Mouse (Mus musculus) liver, postnatal 0 days (tissue): ENCODE measurements around the gene Fam117a. TPM values are rescaled to one million over a fixed set of nuclear protein-coding genes. Genes with fewer than 3 reads are reported as not detected.

Source experiments
- ATAC-seq: fragments of 200-750 bp; cut with Nextera tagmentation; 2 replicates; pipeline ENCODE4 v1.8.0; 2017; ENCODE audit warnings: mild to moderate bottlenecking, moderate library complexity
- DNase-seq: peaks from one replicate; pipeline ENCODE4 v3.0.0-alpha.2; 2016
- H3K27ac ChIP-seq: fragments of 300-500 bp; sonication (generic); 2 replicates; pipeline ENCODE4 v1.5.1; 2014; ENCODE audit warnings: antibody characterized with exemption, moderate library complexity, mild to moderate bottlenecking, low read depth
- H3K27me3 ChIP-seq: fragments of 300-500 bp; sonication (generic); 2 replicates; pipeline ENCODE4 v1.6.1; 2014; ENCODE audit warnings: low read length, control low read depth, mixed read lengths; ENCODE audit not compliant: insufficient read depth
- H3K36me3 ChIP-seq: fragments of 300-500 bp; sonication (generic); replicated peaks from 2 replicates; pipeline ENCODE4 v1.6.1; 2014; ENCODE audit warnings: mild to moderate bottlenecking, control low read depth, low read length, moderate library complexity, mixed read lengths; ENCODE audit not compliant: insufficient read depth
- H3K4me1 ChIP-seq: fragments of 300-500 bp; sonication (generic); 2 replicates; pipeline ENCODE4 v1.6.1; 2014; ENCODE audit warnings: antibody characterized with exemption, mild to moderate bottlenecking, control low read depth; ENCODE audit not compliant: insufficient read depth
- H3K4me2 ChIP-seq: fragments of 300-500 bp; sonication (generic); 2 replicates; pipeline ENCODE4 v1.6.1; 2014; ENCODE audit warnings: low read depth, mild to moderate bottlenecking, low read length, moderate library complexity, mixed read lengths
- H3K4me3 ChIP-seq: fragments of 300-500 bp; sonication (generic); 2 replicates; pipeline ENCODE4 v1.5.1; 2014; ENCODE audit warnings: low read depth, low read length
- H3K9ac ChIP-seq: fragments of 300-500 bp; sonication (generic); replicated peaks from 2 replicates; pipeline ENCODE4 v1.6.1; 2014; ENCODE audit warnings: mild to moderate bottlenecking, moderate library complexity
- H3K9me3 ChIP-seq: fragments of 300-500 bp; sonication (generic); 2 replicates; pipeline ENCODE4 v1.6.1; 2016; ENCODE audit warnings: mild to moderate bottlenecking, control low read depth, low read length, mixed read lengths
- CTCF ChIP-seq: sonication (generic); IDR thresholded peaks from 2 replicates; pipeline ENCODE4 v1.5.1; 2016; ENCODE audit warnings: antibody characterized with exemption, low read depth
- EP300 ChIP-seq: IDR thresholded peaks from 2 replicates; pipeline ENCODE4 v1.6.1; 2016; ENCODE audit warnings: antibody characterized with exemption, low read depth, mild to moderate bottlenecking
- WGBS: fragments of 180-500 bp; shearing (Covaris S2); extraction: QIAGEN DNeasy Blood & Tissue Kit; methylation state at CpG from one replicate; pipeline ENCODE4 v1.1.7; 2014; ENCODE audit not compliant: insufficient replicate concordance; 5-methylcytosine and 5-hydroxymethylcytosine counted together
- polyA plus RNA-seq: library from polyadenylated mRNA; unstranded; fragments of >200 nt; fragmentation: Nextera tagmentation; extraction: Ambion mirVana; gene quantifications from 2 replicates; pipeline ENCODE4 v1.2.1, GENCODE M21; 2015

Gene Fam117a
- polyA plus RNA-seq, 1 experiment from 2014 or later: 60.1 TPM

DNA sequence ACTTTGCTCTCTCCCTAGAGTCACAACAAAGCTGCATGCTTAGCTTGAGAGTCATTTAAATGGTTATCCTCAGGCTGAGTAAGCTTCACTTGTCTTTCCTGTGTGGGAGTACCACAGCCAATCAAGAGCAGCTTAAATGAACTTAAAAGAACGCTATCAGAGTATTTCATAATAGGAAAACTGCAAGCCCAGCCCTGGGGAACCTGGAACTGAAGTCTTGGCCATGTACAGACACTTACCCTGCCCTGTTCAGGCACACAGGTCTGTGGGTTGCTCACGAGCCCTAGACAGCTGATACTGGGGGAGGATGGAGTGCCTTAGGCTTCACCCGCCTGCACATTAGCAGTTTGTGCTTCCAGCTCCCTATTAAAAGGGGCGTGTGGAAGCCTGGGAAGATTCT lies 6.4 kb downstream of the Fam117a start:
- Histone ChIP-seq H3K4me1 (peaks cover 44% of the 10 kb centered on the region), H3K27me3 (no peaks in the 10 kb centered on the region), H3K4me3 (peak overlapping the region; percentile 89), H3K4me2 (peak overlapping the region; percentile 74), H3K27ac (peak overlapping the region; percentile 16; the same call in 1 of the 2 replicates), H3K9ac (peak overlapping the region; percentile 84), H3K36me3 (peaks cover 61% of the 10 kb centered on the region), H3K9me3 (no peaks in the 10 kb centered on the region)
- DNase-seq (no peak), ATAC-seq (no peak)
- 60% methylated on average over 4 of the region's 4 CpGs for WGBS
- no peak for TF ChIP-seq EP300
- no peak for TF ChIP-seq CTCF

- no peak overlapping the region for H3K27ac ChIP-seq
These were observed 7.4 kb downstream of the Fam117a start for GRCm38 (mm10) chr11:95344181-95344580.

DNA sequence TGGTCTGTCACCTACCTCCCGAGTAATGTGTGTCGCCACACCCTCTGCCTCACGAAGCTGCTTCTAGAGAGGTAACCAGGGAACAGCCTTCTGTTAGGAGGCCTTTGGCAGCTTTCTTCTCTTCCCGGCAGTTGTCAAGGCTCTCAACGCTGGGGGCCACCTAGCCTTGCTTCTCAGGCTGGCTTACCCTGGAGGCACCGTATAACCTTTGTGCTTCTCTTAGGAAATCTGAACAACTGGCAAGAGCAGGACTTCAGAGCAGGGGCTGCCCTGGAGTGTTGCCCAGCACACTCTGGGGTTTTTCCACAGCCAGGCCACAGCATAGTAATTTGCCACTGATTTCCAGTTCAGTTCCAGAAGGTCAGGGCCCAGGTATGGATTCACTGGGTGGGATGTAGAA lies 13.5 kb downstream of the Fam117a start:
- DNase-seq: no peak
- Histone ChIP-seq H3K4me3 (no peak overlapping the region), H3K27me3 (no peaks in the 10 kb centered on the region), H3K27ac (peak overlapping the region; percentile 64), H3K9ac (no peak overlapping the region), H3K9me3 (no peaks in the 10 kb centered on the region), H3K36me3 (peaks cover 70% of the 10 kb centered on the region), H3K4me2 (no peak overlapping the region), H3K4me1 (peaks cover 39% of the 10 kb centered on the region)
- ATAC-seq: peak; percentile 26; the same call in 1 of the 2 replicates
- TF ChIP-seq CTCF (no peak), EP300 (no peak)
- WGBS: 77% methylated on average over 6 of the region's 6 CpGs

More at GRCm38 (mm10) chr11:95344181-95344580, 7.4 kb downstream of the Fam117a start:
- TF ChIP-seq EP300 (no peak), CTCF (no peak)
- DNase-seq (no peak), ATAC-seq (no peak)
- Histone ChIP-seq H3K27me3 (no peaks in the 10 kb centered on the region), H3K4me1 (peaks cover 38% of the 10 kb centered on the region), H3K9me3 (no peaks in the 10 kb centered on the region), H3K4me2 (peak overlapping the region; percentile 74; the same call in 1 of the 2 replicates), H3K4me3 (peak overlapping the region; percentile 89; the same call in 1 of the 2 replicates), H3K36me3 (peaks cover 69% of the 10 kb centered on the region), H3K9ac (0 out of 2 replicates have a peak overlapping the region, but pooled peaks have one; percentile 26)
- WGBS: 76% methylated on average over 2 of the region's 2 CpGs

DNA sequence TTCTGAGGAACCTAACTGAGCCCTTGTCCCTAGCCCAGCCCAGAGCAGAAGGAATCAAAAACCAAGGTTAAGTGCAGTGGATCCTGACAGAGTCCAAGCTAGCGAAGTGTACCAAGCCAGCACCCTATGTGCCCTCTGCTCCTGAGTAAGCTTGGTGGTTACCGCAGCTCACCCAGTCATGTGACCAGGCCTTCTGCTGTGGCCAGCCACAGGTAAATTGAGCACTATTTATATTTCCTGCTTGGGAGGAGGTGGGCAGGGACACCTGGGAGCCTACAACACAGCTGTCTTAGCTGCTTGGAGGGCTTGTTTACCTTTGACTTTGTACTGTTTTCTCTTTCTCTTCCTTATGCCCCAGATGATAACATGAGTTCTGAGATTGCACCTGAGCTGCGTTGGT lies 14.1 kb downstream of the Fam117a start:
- Histone ChIP-seq H3K27ac (peak overlapping the region; percentile 64), H3K9me3 (no peaks in the 10 kb centered on the region), H3K27me3 (no peaks in the 10 kb centered on the region), H3K9ac (peak overlapping the region; percentile 28; the same call in 1 of the 2 replicates), H3K4me2 (no peak overlapping the region), H3K36me3 (peaks cover 63% of the 10 kb centered on the region), H3K4me3 (no peak overlapping the region), H3K4me1 (peaks cover 44% of the 10 kb centered on the region)
- TF ChIP-seq CTCF: no peak
- TF ChIP-seq EP300: no peak
- DNase-seq: no peak
- WGBS: 85% methylated on average over 3 of the region's 3 CpGs
- peak; percentile 32 for ATAC-seq

- TF ChIP-seq CTCF (no peak), EP300 (no peak)
- Histone ChIP-seq H3K4me1 (peaks cover 56% of the 10 kb centered on the region), H3K9ac (0 out of 2 replicates have a peak overlapping the region, but pooled peaks have one; percentile 10), H3K27ac (peak overlapping the region; percentile 88), H3K27me3 (no peaks in the 10 kb centered on the region), H3K9me3 (no peaks in the 10 kb centered on the region), H3K4me2 (no peak overlapping the region), H3K36me3 (peaks cover 50% of the 10 kb centered on the region), H3K4me3 (no peak overlapping the region)
- 75% methylated on average over 2 of the region's 2 CpGs for WGBS
- ATAC-seq: no peak
- DNase-seq: no peak
These were observed 15.9 kb downstream of the Fam117a start for GRCm38 (mm10) chr11:95352686-95353085.

DNA sequence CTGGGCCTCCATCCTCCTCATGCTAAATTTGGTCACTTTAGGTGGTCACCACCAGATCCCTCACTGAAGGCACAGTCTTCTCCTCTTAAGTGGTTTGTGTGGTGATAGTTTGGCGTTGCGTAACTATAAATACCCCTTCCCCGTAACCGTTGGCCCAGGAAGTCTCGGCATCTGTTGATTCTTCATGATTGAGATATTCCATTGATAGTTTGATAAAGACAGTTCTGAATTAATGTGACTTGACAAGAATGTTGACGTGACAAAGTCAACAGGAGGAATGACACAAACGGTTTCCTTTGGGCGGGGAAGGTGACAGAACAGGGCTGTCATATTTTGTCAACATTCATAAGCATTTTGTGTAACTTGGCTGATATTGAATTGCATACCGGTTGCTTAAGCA lies 16.4 kb downstream of the Fam117a start:
- H3K27me3 ChIP-seq: no peaks in the 10 kb centered on the region
- DNase-seq (no peak), ATAC-seq (no peak)
- peaks cover 60% of the 10 kb centered on the region for H3K4me1 ChIP-seq
- no peak overlapping the region for H3K4me2 ChIP-seq
- H3K4me3 ChIP-seq: no peak overlapping the region
- H3K36me3 ChIP-seq: peaks cover 49% of the 10 kb centered on the region
- peak overlapping the region; percentile 88 for H3K27ac ChIP-seq
- whole genome bisulfite sequencing: 49% methylated on average over 9 of the region's 9 CpGs
- TF ChIP-seq CTCF (no peak), EP300 (no peak)
- H3K9ac ChIP-seq: no peak overlapping the region
- no peaks in the 10 kb centered on the region for H3K9me3 ChIP-seq
